Mouse (Mus musculus): Measurements from ENCODE around the gene Klk1b24. TPM values are rescaled to one million over a fixed set of nuclear protein-coding genes. Genes with fewer than 3 reads are reported as not detected.
"Not testable (repeated sequence)": the region's sequence is repeated elsewhere in the genome, so short reads cannot be mapped to it uniquely, and the experiment has no call there.

The Klk1b24 gene
- polyA plus RNA-seq, 1 experiment from 2014 or later, result not detected

DNA sequence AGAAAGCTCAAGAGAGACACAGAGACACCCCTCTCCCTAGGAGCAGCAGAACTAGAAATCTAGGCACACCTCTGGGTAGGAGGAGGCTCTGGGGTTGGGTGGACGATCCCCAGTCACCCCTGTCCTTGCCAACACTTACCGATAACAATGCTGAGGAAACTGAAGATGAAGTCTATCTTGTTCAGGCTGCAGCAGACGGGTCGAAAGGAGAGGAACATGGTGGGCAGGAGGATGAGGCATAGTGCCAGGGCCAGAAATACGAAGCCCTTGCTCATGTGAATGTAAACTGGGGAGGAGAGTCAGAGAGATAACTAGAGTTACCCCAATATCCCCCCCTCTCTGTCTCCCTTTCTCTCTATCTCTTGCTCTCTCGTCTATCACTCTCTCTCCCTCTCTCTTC, 34.3 kb downstream of the Klk1b24 start:
- 76% methylated on average over 6 of the region's 6 CpGs for WGBS
- H3K4me3 ChIP-seq (ENCODE audit: low read length); ATAC-seq (ENCODE audit: low FRiP score, low TSS enrichment); H3K4me2 ChIP-seq (replicated peaks; ENCODE audit: low read depth, low read length); H3K27ac ChIP-seq (ENCODE audit: low read depth, low read length); H3K9me3 ChIP-seq (ENCODE audit: control insufficient read depth, low read length); H3K27me3 ChIP-seq (ENCODE audit: control insufficient read depth, insufficient read depth, low read length); H3K36me3 ChIP-seq (ENCODE audit: control insufficient read depth, insufficient read depth, low read length); H3K4me1 ChIP-seq (ENCODE audit: control insufficient read depth, insufficient read depth, low read length); H3K9ac ChIP-seq (ENCODE audit: low read depth, low read length): not testable (repeated sequence)

DNA sequence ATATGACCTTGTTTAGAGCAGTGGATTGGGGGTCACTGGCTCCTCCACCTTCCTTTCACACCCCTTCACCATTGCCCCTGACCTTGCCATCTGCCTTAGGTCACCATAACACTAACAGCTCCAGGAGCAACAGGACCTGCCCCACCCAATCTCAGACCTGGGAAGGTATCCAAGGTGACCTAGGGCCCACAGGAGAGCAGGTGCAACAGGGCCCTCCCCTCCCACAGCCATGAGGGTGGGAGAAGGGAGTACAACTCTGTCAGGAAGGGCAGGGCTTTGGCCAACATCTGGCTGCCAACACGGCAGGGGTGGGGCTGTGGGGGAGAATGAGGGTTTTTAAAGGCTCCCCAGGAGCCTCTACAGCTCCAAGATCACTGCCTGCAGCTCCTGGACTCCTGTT, 37.0 kb downstream of the Klk1b24 start, which contains the start of gene Klk1:
Gene Klk1, plus strand, starts transcription at position 285 of the 400 bp plus-strand sequence.
- Histone ChIP-seq H3K36me3 (ENCODE audit: control insufficient read depth, insufficient read depth, low read length) (no peaks in the 10 kb centered on the region), H3K4me2 (replicated peaks; ENCODE audit: low read depth, low read length) (no peak within 1 kb of the TSS), H3K9ac (ENCODE audit: low read depth, low read length) (no peak within 1 kb of the TSS), H3K4me1 (ENCODE audit: control insufficient read depth, insufficient read depth, low read length) (no peaks in the 10 kb centered on the region), H3K4me3 (ENCODE audit: low read length) (no peak within 1 kb of the TSS), H3K9me3 (ENCODE audit: control insufficient read depth, low read length) (no peaks in the 10 kb centered on the region), H3K27ac (ENCODE audit: low read depth, low read length) (no peak within 1 kb of the TSS), H3K27me3 (ENCODE audit: control insufficient read depth, insufficient read depth, low read length) (no peaks in the 10 kb centered on the region)
- no peak for ATAC-seq (ENCODE audit: low FRiP score, low TSS enrichment)
- WGBS, result 47% methylated on average over 1 of the region's 1 CpGs

DNA sequence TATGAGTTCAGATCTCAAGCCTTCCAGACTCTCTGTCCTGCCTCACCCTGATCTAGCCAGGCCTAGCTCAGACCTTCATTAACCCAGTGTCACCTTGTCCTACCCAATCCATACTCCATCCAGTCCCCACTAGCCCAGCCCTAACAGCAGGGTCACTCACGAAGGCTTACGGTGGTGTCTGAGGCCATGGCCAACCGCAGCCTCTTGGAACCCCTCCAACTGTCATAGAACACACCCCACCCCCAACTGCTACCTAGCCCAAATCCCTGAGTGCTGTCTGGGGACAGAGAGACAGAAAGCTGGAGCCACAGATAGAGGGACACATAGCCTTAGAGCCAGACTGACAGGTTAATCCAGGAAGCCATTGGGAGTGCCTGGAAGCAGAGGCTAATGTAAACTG, 47.9 kb downstream of the Klk1b24 start, which contains the start of gene Gm36864:
Gene Gm36864, plus strand, starts transcription at position 269 of the 400 bp plus-strand sequence.
- no peaks in the 10 kb centered on the region for H3K36me3 ChIP-seq (ENCODE audit: control insufficient read depth, insufficient read depth, low read length)
- 84% methylated on average over 3 of the region's 3 CpGs for WGBS
- no peaks in the 10 kb centered on the region for H3K27me3 ChIP-seq (ENCODE audit: control insufficient read depth, insufficient read depth, low read length)
- no peak within 1 kb of the TSS for H3K9ac ChIP-seq (ENCODE audit: low read depth, low read length)
- no peak within 1 kb of the TSS for H3K27ac ChIP-seq (ENCODE audit: low read depth, low read length)
- H3K9me3 ChIP-seq (ENCODE audit: control insufficient read depth, low read length), result no peaks in the 10 kb centered on the region
- no peak within 1 kb of the TSS for H3K4me3 ChIP-seq (ENCODE audit: low read length)
- no peak for ATAC-seq (ENCODE audit: low FRiP score, low TSS enrichment)
- no peak within 1 kb of the TSS for H3K4me2 ChIP-seq (replicated peaks; ENCODE audit: low read depth, low read length)
- no peaks in the 10 kb centered on the region for H3K4me1 ChIP-seq (ENCODE audit: control insufficient read depth, insufficient read depth, low read length)

DNA sequence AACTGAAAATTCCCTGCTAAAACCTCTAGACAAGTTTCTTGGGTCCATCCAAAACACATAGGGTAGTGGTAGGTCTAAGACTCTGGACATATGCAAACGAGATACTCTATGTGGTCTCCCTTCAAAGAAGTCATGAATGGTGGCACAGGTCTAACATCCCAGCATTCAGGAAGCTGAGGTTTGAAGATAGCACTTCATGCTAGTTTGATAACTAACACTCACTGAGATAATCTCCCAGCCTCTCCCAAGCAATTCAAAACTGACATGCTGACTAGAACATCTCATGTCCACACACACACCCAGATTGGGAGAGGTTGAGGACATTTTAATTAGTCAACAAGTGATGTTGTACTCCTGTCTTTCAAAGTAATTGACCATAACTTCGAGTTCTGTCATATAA, 51.9 kb downstream of the Klk1b24 start:
- H3K9me3 ChIP-seq (ENCODE audit: control insufficient read depth, low read length), result no peaks in the 10 kb centered on the region
- H3K4me2 ChIP-seq (replicated peaks; ENCODE audit: low read depth, low read length), result no peak overlapping the region
- H3K4me3 ChIP-seq (ENCODE audit: low read length), result no peak overlapping the region
- WGBS, result 55% methylated on average over 2 of the region's 2 CpGs
- no peaks in the 10 kb centered on the region for H3K36me3 ChIP-seq (ENCODE audit: control insufficient read depth, insufficient read depth, low read length)
- no peaks in the 10 kb centered on the region for H3K27me3 ChIP-seq (ENCODE audit: control insufficient read depth, insufficient read depth, low read length)
- no peaks in the 10 kb centered on the region for H3K4me1 ChIP-seq (ENCODE audit: control insufficient read depth, insufficient read depth, low read length)
- no peak overlapping the region for H3K27ac ChIP-seq (ENCODE audit: low read depth, low read length)
- H3K9ac ChIP-seq (ENCODE audit: low read depth, low read length), result no peak overlapping the region
- ATAC-seq (ENCODE audit: low FRiP score, low TSS enrichment), result no peak

DNA sequence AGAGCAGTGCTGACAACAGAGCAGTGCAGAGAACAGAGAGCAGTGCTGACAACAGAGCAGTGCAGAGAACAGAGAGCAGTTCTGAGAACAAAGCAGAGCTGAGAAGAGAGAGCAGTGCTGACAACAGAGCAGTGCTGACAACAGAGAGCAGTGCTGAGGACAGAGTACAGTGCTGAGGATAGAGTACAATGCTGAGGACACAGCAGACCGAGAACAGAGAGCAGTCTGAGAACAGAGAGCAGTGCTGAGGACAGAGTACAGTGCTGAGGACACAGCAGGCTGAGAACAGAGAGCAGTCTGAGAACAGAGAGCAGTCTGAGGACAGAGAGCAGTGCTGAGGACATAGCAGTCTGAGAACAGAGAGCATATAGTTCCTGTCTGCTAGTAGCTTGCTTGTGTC, 52.7 kb downstream of the Klk1b24 start:
- no peak overlapping the region for H3K4me3 ChIP-seq (ENCODE audit: low read length)
- no peak overlapping the region for H3K9ac ChIP-seq (ENCODE audit: low read depth, low read length)
- no peaks in the 10 kb centered on the region for H3K36me3 ChIP-seq (ENCODE audit: control insufficient read depth, insufficient read depth, low read length)
- no peaks in the 10 kb centered on the region for H3K9me3 ChIP-seq (ENCODE audit: control insufficient read depth, low read length)
- ATAC-seq (ENCODE audit: low FRiP score, low TSS enrichment), result no peak
- no peak overlapping the region for H3K4me2 ChIP-seq (replicated peaks; ENCODE audit: low read depth, low read length)
- no peak overlapping the region for H3K27ac ChIP-seq (ENCODE audit: low read depth, low read length)
- peaks cover 5% of the 10 kb centered on the region for H3K4me1 ChIP-seq (ENCODE audit: control insufficient read depth, insufficient read depth, low read length)
- no peaks in the 10 kb centered on the region for H3K27me3 ChIP-seq (ENCODE audit: control insufficient read depth, insufficient read depth, low read length)
- WGBS, result 58% methylated on average over 1 of the region's 1 CpGs

DNA sequence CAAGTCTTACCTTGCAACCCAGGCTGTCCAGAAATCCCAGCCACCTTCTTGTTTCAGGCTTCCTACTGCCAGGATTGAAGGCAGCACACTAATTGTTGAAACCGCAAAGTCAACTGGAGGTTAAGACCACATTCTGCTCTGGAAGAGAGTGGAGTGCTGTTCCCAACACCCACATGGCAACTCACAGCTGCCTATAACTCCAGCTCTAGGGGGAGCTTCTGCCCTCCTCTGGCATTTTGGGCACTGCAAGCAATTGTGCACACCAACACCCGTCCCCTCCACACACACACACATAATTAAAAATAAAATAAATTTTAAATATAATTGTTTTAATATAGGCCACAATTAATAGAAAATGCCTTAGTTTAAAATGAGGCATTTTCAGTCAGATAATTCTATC, 53.1 kb downstream of the Klk1b24 start:
- Histone ChIP-seq H3K27ac (ENCODE audit: low read depth, low read length) (no peak overlapping the region), H3K36me3 (ENCODE audit: control insufficient read depth, insufficient read depth, low read length) (no peaks in the 10 kb centered on the region), H3K4me3 (ENCODE audit: low read length) (no peak overlapping the region), H3K4me1 (ENCODE audit: control insufficient read depth, insufficient read depth, low read length) (peaks cover 5% of the 10 kb centered on the region), H3K9me3 (ENCODE audit: control insufficient read depth, low read length) (no peaks in the 10 kb centered on the region), H3K27me3 (ENCODE audit: control insufficient read depth, insufficient read depth, low read length) (no peaks in the 10 kb centered on the region), H3K4me2 (replicated peaks; ENCODE audit: low read depth, low read length) (no peak overlapping the region), H3K9ac (ENCODE audit: low read depth, low read length) (no peak overlapping the region)
- WGBS, result 71% methylated on average over 2 of the region's 2 CpGs
- ATAC-seq (ENCODE audit: low FRiP score, low TSS enrichment), result no peak

Other genes with a start within 250 kb of the Klk1b24 start
- not detected in 2 replicates for gene Klk1b8, start 237.6 kb upstream of the Klk1b24 start, polyA plus RNA-seq (2014; fragmentation: Nextera tagmentation; extraction: Ambion mirVana)
- not detected in 2 replicates for gene Klk1b1, start 221.5 kb upstream of the Klk1b24 start, polyA plus RNA-seq (2014; fragmentation: Nextera tagmentation; extraction: Ambion mirVana)
- gene Klk1b9, start 212.2 kb upstream of the Klk1b24 start, polyA plus RNA-seq (2014; fragmentation: Nextera tagmentation; extraction: Ambion mirVana), result not detected in 2 replicates
- gene Klk1b11, start 192.4 kb upstream of the Klk1b24 start, polyA plus RNA-seq (2014; fragmentation: Nextera tagmentation; extraction: Ambion mirVana), result not detected in 2 replicates
- gene Klk1b26, start 176.1 kb upstream of the Klk1b24 start, polyA plus RNA-seq (2014; fragmentation: Nextera tagmentation; extraction: Ambion mirVana), result not detected in 2 replicates
- not detected in 2 replicates for gene Klk1b27, start 135.9 kb upstream of the Klk1b24 start, polyA plus RNA-seq (2014; fragmentation: Nextera tagmentation; extraction: Ambion mirVana)
- not detected in 2 replicates for gene Klk1b21, start 85.9 kb upstream of the Klk1b24 start, polyA plus RNA-seq (2014; fragmentation: Nextera tagmentation; extraction: Ambion mirVana)
- gene Klk1b22, start 75.6 kb upstream of the Klk1b24 start, polyA plus RNA-seq (2014; fragmentation: Nextera tagmentation; extraction: Ambion mirVana), result not detected in 2 replicates
- gene Klk1b16, start 51.5 kb upstream of the Klk1b24 start, polyA plus RNA-seq (2014; fragmentation: Nextera tagmentation; extraction: Ambion mirVana), result not detected in 2 replicates
- not detected in 2 replicates for gene Klk1b3, start 10.0 kb downstream of the Klk1b24 start, polyA plus RNA-seq (2014; fragmentation: Nextera tagmentation; extraction: Ambion mirVana)
- gene Klk1b4, start 19.2 kb downstream of the Klk1b24 start, polyA plus RNA-seq (2014; fragmentation: Nextera tagmentation; extraction: Ambion mirVana), result not detected in 2 replicates
- gene Klk1b5, start 27.7 kb downstream of the Klk1b24 start, polyA plus RNA-seq (2014; fragmentation: Nextera tagmentation; extraction: Ambion mirVana), result not detected in 2 replicates
- gene Klk1, start 37.1 kb downstream of the Klk1b24 start, polyA plus RNA-seq (2014; fragmentation: Nextera tagmentation; extraction: Ambion mirVana), result 0.70 and 2.1 TPM in 2 replicates
- not detected in 2 replicates for gene Gm36864, start 47.9 kb downstream of the Klk1b24 start, polyA plus RNA-seq (2014; fragmentation: Nextera tagmentation; extraction: Ambion mirVana)
- gene 1700028J19Rik, start 58.5 kb downstream of the Klk1b24 start, polyA plus RNA-seq (2014; fragmentation: Nextera tagmentation; extraction: Ambion mirVana), result 1.3 and 1.6 TPM in 2 replicates
- 119 and 143 TPM in 2 replicates for gene 2410002F23Rik, start 58.5 kb downstream of the Klk1b24 start, polyA plus RNA-seq (2014; fragmentation: Nextera tagmentation; extraction: Ambion mirVana)
- gene Acp4, start 69.1 kb downstream of the Klk1b24 start, polyA plus RNA-seq (2014; fragmentation: Nextera tagmentation; extraction: Ambion mirVana), result not detected in 2 replicates
- gene Gm15517, start 73.2 kb downstream of the Klk1b24 start, polyA plus RNA-seq (2014; fragmentation: Nextera tagmentation; extraction: Ambion mirVana), result not detected in 2 replicates
- gene Clec11a, start 118.7 kb downstream of the Klk1b24 start, polyA plus RNA-seq (2014; fragmentation: Nextera tagmentation; extraction: Ambion mirVana), result 3.4 TPM in 2 replicates
- 1.3 and 1.9 TPM in 2 replicates for gene Shank1, start 122.0 kb downstream of the Klk1b24 start, polyA plus RNA-seq (2014; fragmentation: Nextera tagmentation; extraction: Ambion mirVana)
- 1.4 and 2.3 TPM in 2 replicates for gene Syt3, start 195.9 kb downstream of the Klk1b24 start, polyA plus RNA-seq (2014; fragmentation: Nextera tagmentation; extraction: Ambion mirVana)
- 1.0 and 1.5 TPM in 2 replicates for gene 1700008O03Rik, start 197.6 kb downstream of the Klk1b24 start, polyA plus RNA-seq (2014; fragmentation: Nextera tagmentation; extraction: Ambion mirVana)
- gene Lrrc4b, start 240.8 kb downstream of the Klk1b24 start, polyA plus RNA-seq (2014; fragmentation: Nextera tagmentation; extraction: Ambion mirVana), result 0.50 and 0.70 TPM in 2 replicates